Mouse (Mus musculus): ENCODE data around the gene Cpt1a.

Gene Cpt1a

DNA sequence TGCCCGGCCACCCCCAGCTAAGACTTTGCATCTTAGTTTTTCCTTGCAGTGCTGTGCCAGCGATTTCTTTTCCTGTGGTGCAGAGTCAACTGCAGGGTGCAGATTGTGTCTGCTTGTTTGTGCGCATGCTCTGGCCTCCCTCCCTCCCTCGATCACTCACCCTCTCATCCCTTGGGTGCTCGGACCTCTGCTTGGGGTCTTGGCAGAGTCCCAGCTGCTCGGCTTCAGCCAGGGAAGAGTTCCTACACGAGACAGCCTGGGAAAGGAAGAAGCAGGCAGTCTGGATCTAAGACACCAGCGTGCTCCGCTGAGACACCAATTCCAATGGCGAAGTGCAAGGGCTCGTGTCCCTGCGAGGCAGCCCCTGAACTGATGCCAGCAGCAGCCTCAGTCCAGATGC is 51.2 kb downstream of the Cpt1a start:
- DNase-seq = peak in 1 of 2 experiments; percentile 31

DNA sequence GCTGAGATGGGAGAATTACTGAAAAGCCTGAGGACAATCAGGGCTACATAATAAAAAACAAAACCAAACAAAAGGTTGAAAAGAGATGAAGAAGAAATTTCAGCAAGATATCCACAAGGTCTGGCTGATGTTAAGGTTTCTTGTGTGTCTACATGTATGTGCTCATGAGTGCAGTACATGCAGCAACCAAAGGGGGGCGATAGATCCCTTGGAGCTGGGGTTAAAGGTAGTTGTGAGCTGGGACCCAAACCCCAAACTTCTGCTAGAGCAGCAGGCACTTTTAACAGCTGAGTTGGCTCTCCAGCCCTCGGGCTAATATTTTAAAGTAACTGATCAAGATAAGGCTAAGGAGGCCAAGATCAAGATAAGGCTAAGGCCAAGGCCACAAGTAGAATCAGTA is 51.9 kb downstream of the Cpt1a start:
- DNase-seq = peak in 1 of 2 experiments; percentile 32

DNA sequence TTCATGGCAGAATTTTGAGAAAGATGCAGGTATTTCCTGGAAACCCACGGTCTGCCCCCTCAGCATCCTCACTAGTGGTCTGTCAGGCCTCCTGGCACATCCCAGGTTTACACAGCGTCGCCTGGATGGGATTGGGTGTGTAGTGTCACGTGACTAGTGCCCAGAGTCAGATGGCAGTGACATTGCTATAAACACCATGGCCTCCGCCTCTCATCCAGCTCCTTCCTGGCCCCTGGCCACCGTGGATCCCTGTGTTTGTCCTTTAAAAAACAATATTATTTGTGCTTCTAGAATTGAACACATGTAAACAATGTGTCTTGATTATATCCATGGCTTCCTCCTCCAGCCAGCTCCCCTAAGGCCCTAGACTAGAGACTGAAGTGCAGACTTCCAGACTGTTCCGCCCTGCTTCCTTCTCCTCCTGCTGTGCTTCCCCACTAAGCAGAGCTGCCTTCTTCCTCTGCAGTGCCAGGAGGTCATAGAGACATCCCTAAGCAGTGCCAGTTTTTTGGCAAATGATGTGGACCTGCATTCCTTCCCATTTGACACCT is 53.9 kb downstream of the Cpt1a start:
- peak; percentile 38 to 44 for DNase-seq

DNA sequence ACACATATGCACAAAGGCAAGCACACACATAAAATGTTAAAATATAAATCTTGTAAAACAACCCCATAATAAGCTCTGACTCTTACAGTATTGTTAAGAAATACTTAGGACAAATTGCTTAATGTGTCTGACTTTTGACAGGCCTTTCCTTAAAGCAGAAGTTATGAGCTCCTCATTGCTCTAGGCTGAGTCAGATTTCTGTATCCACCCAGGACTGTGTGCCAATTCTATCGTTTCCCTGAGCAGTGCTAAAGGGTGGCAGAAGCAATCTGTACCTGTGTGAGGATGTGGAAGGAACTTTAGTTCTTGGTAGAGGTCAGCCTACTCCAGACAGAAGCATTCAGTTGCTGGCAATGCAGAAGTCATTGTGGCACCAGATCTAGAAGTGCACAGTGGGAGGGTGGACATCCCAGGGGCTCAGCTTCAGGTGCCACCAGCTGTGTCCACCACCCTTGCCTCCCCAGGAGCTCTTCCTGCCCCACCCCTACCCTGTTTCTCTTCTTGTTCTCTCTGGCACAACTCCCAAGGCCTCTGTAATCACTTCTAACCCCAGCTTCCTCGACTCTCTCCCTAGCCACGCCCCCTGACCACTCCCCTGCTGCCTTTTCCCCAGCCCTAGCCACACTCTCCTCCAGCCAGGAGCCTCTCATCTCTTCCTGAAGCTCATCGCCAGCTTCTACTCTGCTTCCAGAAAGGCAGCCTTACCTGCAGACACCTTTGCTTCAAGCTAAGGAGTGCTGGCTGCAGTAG is 55.0 kb downstream of the Cpt1a start:
- no peak for DNase-seq

DNA sequence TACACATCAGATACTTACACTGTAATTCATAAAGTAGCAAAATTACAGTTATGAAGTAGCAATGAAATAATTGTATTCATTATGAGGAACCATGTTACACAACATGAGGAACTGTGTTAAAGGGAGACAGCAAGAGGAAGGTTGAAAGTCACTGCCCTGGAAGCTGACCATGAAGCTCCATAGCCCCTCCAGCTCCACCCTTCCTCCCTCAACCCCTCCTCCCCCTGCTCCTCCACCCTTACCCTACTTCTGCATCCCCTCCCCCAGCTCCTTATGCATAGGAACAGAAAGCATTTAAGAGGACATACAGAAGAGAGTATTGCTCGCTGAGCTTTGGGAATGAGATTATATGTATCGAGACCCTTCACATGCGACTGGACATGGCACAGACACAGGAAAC is 56.5 kb downstream of the Cpt1a start:
- no peak for DNase-seq

DNA sequence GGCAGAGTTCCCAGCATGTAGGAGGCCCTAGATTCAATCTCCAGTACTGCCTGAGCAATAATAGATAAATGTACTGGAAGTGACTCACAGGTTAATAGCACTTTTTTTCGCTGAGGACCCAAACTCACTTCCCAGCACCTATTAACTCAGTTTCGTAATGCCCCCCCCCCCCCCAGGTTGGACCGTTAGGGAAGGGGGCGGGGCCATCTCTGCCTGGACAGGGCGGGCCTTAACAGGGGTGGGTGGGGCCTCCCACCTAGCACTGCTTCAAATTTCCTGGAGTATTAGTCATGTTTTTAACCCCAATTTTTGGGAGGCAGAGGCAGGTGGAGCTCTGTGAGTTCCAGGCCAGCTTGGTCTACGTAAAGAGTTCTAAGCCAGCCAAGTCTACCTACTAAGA is 65.9 kb downstream of the Cpt1a start:
- DNase-seq = no peak

DNA sequence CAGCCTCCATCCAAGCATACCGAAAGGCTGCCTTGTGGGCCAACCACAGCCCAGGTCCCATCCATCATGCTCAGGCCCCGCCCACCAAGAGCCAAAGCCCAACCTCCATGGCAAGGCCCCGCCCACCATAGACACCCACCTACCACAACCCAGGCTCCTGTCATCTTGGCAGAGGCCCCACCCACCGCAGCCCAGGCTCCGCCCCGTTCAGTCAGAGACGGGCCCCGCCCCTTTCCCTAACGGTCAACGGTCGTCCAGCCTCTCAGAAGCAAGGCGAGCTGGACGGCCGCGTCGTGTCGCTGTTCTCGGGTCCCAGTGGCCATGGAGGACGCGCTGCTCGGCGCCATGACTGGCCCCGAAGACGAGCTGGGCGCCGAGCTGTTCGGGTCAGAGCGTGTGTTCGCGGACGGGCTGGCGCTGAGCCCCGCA is 66.5 kb downstream of the Cpt1a start, which contains the start of gene Tesmin:
TSS of gene Tesmin (plus strand) at position 229 of the 429 bp plus-strand sequence.
- DNase-seq = peak; percentile 94 to 95

DNA sequence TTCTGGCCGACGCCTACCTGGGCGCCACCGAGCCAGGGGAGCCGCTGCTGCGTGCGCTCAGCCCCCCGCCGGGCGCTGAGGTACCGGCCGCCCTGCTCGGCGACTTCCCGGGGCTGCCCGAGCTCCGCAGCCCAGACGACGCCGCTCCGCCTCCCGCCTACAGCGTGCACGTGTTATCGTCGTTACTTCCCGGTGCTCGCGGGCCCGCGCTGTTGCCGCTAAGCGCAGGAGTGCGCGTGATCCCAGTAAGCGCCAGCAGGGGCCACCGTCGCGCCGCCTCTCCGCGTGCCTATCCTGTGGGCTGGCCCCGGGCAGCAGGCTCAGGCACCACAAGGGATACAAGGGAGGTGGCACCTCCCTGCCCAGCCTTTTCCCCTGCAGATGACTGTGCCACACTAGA is 67.0 kb downstream of the Cpt1a start:
- DNase-seq = peak; percentile 93

DNA sequence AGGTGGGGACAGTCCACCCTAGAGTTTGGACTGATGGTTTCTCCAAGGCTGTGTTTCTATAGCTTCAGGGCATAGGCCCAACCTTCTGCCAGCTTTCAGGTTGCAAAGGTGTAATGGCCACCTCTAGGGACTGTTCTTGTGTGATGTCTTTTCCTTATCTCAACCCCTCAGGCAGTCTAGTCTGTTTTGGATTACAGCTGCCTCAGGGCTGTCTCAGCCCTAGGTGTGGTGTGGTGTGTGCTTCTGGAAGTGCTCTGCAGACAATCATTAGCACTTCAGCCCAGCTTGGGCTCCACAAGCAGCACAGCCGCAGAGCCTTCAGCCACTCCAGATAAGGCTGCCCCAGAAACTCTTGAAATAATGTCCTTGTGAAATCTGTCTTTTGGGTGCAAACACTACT is 70.2 kb downstream of the Cpt1a start:
- DNase-seq = no peak

DNA sequence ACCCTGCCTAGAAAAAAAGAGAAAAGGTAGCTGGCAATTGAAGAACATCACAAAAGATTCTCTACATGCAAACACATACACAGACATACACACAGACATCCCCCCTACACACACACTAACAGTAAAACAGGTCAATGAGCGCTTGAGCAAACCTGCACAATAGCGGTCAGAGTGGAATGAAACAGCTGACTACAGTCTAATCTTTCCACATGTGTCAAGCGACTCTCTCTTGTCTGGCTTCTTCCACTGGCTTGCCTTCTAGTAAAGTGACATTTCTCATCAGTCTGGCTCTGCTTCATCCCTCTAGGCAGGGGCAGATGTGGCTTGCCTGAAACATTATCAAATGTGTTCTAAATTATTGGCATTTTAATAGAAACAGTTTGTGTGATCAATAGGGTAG is 72.1 kb downstream of the Cpt1a start:
- DNase-seq = no peak

DNA sequence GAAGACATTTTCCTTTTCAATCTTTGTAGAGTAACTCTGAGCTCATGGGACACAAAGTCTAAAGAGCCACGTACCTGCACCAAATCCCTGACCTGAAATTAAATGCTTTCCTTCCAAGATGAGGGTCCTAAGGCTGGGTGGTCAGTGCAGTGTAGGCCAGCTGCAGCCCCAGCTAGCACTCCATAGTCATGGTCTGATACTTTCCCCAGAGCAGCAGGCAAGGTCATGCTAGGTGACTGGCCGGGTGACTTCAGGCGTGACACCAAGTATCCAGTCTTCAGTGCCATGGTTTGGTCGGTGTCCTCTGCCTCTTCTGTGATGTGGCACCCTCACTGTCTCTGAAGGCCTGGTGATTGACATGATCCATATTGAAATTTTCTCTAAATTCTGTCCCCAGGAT is 77.9 kb downstream of the Cpt1a start:
- DNase-seq = no peak

DNA sequence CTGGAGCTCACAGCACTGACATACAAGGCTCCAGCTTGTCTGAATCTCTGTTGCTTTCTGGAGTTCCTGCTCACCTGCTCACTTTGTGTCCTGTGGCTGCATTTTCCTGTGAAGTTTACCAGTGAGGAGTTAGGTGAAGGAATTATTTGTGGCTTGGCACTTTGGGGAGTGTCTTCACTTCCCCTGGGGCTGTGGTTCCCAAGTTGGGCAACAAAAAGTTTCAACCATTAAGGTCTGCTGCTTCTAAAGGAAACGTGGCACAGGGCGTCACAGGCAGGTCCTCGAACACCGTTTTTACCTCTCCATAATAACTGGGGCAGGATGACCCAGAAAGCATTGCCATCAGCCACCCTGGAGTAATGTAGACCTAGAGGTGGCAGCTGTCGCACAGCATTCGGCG is 79.4 kb downstream of the Cpt1a start:
- DNase-seq = no peak

DNA sequence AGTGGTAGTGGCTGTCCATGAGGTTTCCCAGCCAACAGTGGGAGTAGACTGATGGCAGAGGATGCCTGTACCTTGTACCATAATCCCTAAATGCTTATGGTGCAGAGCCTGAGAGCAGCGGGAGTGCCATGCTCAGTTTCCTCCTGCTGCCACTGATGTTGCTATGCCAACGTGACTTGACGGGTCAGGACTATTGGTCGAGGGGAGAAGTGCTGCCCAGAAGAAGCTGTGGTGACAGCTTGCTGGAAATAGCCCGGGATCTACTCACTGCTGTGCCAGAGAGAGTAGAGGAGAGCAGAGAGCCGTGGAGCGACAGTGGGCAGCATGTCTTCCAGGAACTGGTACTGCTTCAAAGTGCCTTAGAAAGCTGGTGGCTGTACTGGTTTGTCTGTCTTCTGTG is 79.8 kb downstream of the Cpt1a start:
- peak; percentile 77 to 82 for DNase-seq

DNA sequence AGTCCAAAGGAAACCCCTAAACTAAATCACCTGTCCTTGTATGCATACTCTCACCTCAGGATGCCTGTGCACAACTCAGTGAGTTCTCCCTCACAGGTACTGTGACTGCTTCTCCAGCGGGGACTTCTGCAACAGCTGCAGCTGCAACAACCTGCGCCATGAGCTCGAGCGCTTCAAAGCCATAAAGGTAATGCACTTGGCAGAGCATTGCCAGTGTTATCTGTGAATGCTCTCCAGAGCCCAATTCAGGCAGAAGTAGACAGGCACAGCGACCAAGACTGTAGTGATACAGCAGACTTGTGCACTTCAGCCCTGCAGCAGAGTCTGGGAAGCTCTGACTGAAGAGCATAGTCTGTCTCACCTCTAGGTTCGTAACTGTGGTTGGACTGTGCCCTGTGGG is 80.3 kb downstream of the Cpt1a start:
- DNase-seq = no peak

DNA sequence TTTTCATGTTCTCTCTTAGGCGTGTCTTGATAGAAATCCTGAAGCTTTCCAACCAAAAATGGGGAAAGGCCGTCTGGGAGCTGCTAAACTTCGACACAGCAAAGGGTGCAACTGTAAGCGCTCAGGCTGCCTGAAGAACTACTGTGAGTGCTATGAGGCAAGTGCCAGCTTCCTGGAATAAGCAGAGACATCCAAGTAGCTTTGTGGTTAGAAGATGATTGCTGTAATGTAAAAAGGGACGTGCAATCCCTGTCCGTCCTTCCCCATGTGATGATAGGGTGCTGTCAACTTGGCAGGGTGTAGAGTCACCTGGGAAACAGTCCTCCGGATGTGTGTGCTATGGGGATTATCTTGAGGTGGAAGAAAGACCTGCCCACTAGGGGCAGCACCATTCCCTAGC is 81.9 kb downstream of the Cpt1a start:
- DNase-seq = no peak

DNA sequence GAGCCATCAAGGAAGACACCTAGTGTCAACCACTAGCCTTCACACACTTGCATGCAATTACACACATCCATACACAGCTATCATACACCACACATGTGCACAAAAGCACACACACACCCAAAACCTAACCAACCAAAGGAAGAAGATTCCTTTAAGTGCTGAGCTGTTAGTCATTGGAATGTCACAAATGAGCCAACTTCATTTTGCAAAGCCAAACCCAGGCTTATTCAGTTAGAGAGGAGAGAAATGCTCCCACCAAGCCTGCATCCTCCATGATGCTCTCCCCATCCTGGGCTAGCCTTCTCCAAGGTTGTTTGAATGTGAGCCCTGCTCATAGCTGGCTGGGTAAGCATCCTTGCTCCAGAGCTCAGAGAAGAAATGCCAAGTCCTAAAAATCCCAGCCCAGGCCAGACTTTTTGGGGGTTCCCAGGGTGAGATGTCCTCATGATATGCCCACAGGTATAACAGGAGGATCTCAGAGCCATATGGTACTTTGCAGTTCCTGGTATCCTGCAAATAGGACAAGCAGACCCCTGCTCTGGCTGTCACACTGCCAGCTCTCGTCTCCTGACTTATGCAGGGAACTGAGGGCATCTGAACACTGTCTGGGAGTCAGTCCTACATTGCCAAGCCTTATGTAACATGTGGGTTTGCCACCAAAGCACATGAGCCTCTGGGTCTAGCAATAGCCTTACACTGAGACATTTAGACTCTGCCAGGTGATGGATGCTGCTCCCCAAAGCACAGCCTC is 83.6 kb downstream of the Cpt1a start:
- DNase-seq = peak; percentile 55 to 64

DNA sequence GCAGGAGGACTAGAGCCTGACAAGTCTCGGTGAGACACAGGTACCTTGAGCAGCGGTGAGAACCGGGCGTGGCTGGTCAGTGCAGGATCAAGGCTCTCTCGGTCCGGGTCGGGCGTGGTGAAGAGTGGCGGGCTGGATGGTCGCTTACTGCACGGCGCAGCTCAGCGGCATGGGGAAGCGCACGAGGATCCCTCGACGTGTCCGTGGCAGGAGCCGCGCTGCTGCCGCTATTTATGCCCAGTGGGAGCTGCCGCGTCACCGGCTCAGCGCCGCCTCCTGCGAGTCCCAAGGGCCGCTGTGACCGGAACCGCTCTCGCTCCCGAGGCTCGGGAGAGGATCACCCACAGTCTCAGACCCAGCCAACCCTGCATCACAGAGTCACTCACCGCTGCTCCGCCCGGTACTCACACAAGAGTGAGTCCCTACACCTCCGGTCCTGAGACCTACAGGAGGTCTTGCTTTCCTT is 92.2 kb downstream of the Cpt1a start, which contains the start of gene Gal:
TSS of gene Gal (minus strand) at position 277 of the 466 bp plus-strand sequence.
- DNase-seq = peak; percentile 34

DNA sequence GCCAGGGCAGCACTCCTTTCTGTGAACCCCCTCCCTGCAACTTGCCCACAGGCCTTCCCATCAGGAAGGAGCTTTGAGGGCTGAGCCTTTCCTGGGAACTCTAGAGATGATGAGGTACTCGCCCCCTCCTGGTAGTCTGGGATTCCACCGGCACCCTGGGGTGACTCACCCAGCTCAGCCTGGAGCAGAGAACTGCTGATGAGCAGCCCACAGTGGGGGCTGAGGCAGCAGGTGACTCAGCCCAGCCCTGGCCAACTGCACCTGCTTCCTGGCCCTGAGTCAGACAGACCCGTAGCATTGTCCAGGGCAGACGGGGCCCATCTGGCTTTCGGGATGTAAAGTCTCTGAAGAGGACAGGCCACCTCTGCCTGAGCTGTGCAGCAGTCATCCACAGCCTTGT is 97.1 kb downstream of the Cpt1a start:
- DNase-seq = peak; percentile 45 to 53

DNA sequence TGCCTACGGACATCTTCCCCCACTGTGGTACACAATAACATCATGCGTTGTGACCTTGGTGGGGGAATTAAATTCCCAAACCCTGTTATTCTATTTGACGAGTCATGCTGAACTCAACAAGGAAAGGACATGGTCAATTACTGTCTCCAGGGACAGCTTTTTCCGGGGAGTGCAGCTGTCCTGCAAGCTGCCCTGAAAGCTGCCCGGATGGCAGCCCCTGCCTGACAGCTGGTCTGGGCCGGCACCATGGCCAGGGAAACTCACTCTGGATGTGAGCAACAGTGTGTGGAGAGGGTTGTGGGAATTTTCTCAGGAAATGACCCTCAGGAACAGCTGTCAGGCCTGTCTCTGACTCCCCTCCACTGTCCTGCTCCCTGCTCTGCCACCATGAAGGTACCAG is 100.4 kb downstream of the Cpt1a start:
- peak; percentile 63 to 64 for DNase-seq

DNA sequence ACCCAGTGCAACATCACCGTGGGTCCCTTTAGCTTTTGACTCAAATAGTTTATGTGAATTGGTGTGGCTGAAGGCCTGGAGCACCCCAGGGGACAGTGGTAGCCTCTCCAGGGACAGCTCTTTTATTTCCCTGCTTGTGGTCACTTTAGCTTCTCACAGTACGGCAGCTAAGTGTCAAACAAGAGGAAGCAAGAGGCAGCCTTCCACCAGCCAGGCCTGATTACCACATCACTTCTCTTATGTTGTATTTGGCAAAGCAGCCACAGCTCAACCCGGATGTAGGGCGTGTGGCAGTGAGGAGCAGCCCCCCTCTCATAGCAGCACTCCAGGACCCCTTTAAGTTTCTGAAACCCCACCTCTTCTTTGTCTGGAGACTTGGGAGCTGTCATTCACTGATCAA is 100.8 kb downstream of the Cpt1a start:
- no peak for DNase-seq

DNA sequence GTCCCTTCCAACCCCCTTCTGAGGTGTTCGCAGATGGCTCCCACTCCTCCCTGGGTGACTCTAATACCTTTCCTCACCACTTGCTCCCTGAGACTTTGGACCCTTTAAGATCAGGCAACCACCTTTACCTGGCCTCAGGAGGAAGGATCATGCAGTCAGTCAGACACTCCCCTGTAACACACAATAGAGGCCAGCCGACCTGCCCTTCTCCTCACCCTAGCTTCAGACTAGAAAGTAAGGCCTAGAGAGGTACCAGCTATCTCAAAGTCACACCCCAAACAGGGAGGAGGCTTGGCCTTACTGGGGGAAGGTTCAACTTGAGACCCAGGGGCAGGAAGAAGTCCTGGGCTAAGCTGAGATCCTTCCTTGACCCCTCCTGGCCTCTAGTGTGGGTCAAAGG is 102.1 kb downstream of the Cpt1a start:
- DNase-seq = no peak

DNA sequence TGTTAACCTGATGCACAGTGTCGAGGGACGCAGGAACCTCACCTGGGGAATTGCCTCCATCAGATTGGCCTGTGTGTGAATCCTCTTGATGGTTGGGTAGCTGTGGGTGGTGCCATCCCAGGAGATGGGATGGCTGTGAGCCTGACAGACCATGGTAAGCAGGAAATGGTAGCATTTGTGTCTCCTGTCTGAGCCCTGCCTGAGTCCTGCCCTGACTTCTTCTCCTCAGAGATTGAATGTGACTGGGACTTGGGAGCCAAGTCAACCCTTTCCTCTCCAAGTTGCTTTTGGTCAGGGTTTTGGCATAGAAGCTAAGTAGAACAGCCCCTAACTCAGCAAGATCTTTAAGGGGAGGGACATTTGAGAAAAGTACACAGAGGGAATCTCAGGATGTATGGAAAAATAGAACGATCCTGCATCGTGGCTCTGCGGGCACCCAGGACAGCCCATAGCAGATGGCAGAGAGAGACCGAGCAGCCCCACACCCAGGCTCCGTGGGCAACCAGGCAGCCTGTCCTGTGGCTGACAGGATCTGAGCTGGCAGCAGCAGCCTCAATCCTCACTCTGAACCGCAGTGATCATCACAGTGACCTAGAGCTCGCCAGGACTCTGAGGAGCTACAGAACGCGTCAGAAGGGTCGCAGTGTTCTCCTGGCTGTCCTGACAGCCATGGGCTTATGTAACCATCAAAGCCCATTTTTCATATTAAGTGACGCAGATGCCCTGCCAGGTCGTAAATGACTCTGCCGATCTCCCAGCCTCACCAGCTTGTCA is 106.1 kb downstream of the Cpt1a start:
- peak; percentile 80 to 87 for DNase-seq

Data from cerebellum, postnatal 10 days (tissue).